Mouse (Mus musculus): Measurements from ENCODE around the gene Gna15. TPM values are rescaled to one million over a fixed set of nuclear protein-coding genes. Genes with fewer than 3 reads are reported as not detected.
A peak's percentile ranks its signal among the peaks of the same experiment; 100 is the strongest.

The Gna15 gene
- polyA plus RNA-seq, 1 experiment from 2014 or later, result 2.6 TPM

DNA sequence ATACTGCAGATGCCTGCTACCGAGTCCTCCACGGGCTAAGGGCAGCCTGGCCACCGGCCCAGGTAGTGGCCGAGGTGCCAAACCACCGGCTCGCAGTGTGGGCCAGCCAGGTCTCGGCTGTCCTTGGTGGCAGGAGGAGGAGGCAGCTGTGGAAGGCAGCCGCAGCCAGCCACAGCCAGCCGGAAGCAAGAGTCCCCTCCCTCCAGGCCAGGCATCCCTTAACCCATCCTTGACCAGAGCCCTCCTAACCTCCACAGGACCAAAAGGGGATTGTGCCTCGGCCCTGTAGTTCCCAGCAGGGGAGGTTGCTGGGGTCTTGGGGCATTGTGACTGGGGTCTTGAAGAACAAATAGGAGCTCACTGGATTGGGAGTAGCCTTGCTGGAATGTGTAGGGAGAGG, 40.2 kb upstream of the Gna15 start:
- peak overlapping the region; percentile 10 for H3K4me3 ChIP-seq (replicated peaks)
- peaks cover 35% of the 10 kb centered on the region for H3K36me3 ChIP-seq
- no peaks in the 10 kb centered on the region for H3K9me3 ChIP-seq (replicated peaks)
- peaks cover 60% of the 10 kb centered on the region for H3K4me1 ChIP-seq
- H3K4me2 ChIP-seq, result peak overlapping the region; percentile 48
- 0 out of 2 replicates have a peak overlapping the region, but pooled peaks have one; percentile 29 for H3K27ac ChIP-seq (replicated peaks)
- no peak for ATAC-seq (ENCODE audit: low FRiP score)
- whole genome bisulfite sequencing, result 6% methylated on average over 10 of the region's 10 CpGs
- H3K27me3 ChIP-seq (replicated peaks), result peaks cover 15% of the 10 kb centered on the region
- peak overlapping the region; percentile 33; the same call in 1 of the 2 replicates for H3K9ac ChIP-seq (replicated peaks)

DNA sequence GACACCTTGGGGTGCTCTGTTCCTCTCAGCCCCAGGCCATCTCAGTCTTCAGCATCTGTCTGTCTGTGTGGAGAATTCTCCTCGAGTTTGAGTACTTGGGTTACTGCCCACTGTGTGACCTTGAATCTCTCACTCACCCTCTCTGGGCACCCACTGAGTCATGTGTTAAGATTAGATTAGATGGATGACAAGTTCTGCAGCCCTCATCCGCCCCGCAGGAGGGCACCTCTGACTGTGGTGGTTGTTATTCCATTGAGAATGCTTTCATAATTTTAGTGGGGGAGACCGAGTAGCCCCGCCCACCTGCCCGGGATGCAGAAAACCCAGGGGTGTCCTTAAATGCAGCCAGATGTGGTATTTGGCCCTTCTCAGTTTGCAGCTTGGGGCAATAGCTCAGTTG, 39.5 kb upstream of the Gna15 start:
- peaks cover 58% of the 10 kb centered on the region for H3K4me1 ChIP-seq
- peaks cover 15% of the 10 kb centered on the region for H3K27me3 ChIP-seq (replicated peaks)
- no peaks in the 10 kb centered on the region for H3K9me3 ChIP-seq (replicated peaks)
- H3K9ac ChIP-seq (replicated peaks), result 0 out of 2 replicates have a peak overlapping the region, but pooled peaks have one; percentile 20
- WGBS, result 43% methylated on average over 6 of the region's 6 CpGs
- no peak overlapping the region for H3K27ac ChIP-seq (replicated peaks)
- peaks cover 35% of the 10 kb centered on the region for H3K36me3 ChIP-seq
- ATAC-seq (ENCODE audit: low FRiP score), result no peak
- peak overlapping the region; percentile 48 for H3K4me2 ChIP-seq
- H3K4me3 ChIP-seq (replicated peaks), result no peak overlapping the region

DNA sequence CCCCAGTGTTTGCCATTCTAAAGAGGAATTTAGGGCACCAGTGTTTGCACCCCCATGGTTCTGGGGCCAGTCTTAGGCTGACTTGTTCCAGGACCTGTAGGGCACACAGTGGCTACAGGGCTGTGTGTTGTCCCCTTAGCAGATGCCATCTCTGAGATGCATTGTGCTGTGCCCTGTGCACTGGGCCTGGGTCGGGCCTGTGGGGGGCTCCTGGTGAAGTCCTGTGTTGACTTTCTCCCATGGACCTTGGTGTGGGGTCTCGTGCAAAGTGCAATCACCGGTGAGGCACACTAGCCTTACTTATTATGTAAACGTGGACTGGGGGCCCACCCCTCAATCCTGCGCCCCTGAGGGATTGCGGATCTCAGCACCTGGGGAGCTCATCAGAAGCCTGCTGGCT, 38.4 kb upstream of the Gna15 start:
- Histone ChIP-seq H3K4me1 (peaks cover 52% of the 10 kb centered on the region), H3K9ac (replicated peaks) (0 out of 2 replicates have a peak overlapping the region, but pooled peaks have one; percentile 4)

DNA sequence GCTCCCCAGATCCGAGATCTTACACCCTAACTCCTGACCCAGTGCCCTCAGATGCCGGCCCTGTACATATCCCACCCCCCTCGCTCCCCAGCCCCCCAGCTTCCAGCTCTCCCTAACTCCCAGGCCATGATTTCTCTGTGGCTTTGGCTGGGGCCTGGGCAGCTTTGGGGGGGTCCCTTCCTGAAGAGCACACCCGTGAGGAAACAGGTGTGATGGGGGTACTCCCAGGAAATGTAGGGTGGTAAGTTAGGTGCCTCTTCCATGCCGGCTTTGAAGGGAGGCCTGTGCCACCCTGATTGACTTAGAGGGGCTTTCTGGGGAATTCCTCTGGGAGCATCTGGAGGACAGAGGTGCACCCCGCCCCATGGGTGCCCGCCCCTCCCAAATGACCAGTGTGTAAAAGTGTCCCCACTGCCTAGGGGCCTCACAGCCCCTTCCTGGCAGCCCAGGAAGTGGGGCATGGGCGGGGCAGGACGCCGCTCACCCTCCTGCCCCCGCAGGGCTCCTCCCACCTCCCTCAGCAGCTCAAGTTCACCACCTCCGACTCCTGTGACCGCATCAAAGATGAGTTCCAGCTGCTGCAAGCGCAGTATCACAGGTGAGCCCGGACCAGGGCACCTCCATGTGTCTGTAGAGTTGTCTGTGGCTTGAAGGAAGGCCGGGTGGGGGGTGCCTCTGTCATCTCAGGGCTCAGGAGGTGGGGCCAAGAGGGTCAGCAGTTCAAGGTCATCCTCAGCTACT, 36.9 kb upstream of the Gna15 start:
- peak overlapping the region; percentile 96 for H3K9ac ChIP-seq (replicated peaks)
- H3K9me3 ChIP-seq (replicated peaks), result no peaks in the 10 kb centered on the region
- WGBS, result 23% methylated on average over 16 of the region's 16 CpGs
- peak overlapping the region; percentile 92 for H3K4me2 ChIP-seq
- H3K27ac ChIP-seq (replicated peaks), result peak overlapping the region; percentile 86; the same call in 1 of the 2 replicates
- H3K4me1 ChIP-seq, result peaks cover 52% of the 10 kb centered on the region
- H3K27me3 ChIP-seq (replicated peaks), result peaks cover 9% of the 10 kb centered on the region
- H3K36me3 ChIP-seq, result peaks cover 21% of the 10 kb centered on the region
- ATAC-seq (ENCODE audit: low FRiP score), result no peak
- H3K4me3 ChIP-seq (replicated peaks), result peak overlapping the region; percentile 86

More for the DNA sequence above, 38.4 kb upstream of the Gna15 start:
- H3K4me2 ChIP-seq, result peak overlapping the region; percentile 5
- H3K36me3 ChIP-seq, result peaks cover 35% of the 10 kb centered on the region
- H3K4me3 ChIP-seq (replicated peaks), result no peak overlapping the region
- ATAC-seq (ENCODE audit: low FRiP score), result no peak
- H3K27ac ChIP-seq (replicated peaks), result no peak overlapping the region
- H3K9me3 ChIP-seq (replicated peaks), result no peaks in the 10 kb centered on the region
- WGBS, result 77% methylated on average over 6 of the region's 6 CpGs
- H3K27me3 ChIP-seq (replicated peaks), result peaks cover 15% of the 10 kb centered on the region

DNA sequence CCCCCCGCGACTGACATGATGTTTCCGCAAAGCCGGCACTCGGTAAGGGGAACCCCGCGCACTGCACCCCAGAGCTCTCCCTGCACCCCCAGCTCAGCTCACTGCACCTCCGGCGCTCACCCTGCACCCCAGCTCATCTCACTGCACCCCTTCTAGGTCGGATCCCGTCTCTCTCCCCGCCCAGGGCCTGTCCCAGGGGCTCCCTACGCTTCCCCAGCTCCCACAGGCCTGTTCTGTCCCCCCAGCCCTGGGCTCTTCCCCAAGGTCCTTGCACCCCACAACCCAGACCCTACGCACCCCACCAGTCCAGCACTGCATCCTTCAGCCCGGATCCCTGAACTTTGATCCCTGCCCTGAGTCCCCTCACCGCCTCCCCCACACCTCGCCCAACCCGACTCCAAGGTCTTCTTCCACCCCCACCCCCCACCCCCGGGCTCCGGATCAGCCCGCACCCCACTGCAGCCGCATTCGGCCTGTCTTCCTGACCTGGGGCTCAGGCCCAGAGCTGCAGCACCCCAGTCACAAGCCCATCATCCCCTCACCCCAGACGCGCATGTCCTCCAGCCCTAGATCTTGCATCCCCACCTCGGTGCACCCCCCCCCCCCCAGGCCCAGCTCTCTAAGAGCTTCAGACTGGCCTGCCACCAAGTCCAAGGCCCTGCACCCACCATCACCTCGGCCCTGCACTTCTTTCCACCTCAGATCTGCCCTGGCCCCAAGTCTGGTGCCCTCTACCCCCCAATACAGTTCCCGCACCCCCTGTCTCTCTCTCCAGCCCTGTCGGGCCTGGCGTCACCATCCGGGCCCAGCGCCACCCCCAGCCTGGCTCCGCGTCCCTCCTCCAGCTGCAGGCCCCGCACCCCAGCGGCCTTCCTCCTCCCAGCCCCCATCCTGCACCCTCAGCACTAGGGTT, 35.9 kb upstream of the Gna15 start:
- WGBS, result under 1% methylated on average over 28 of the region's 36 CpGs
- Histone ChIP-seq H3K36me3 (peaks cover 11% of the 10 kb centered on the region), H3K9me3 (replicated peaks) (no peaks in the 10 kb centered on the region), H3K4me2 (peak overlapping the region; percentile 92), H3K9ac (replicated peaks) (peak overlapping the region; percentile 96), H3K4me3 (replicated peaks) (peak overlapping the region; percentile 86), H3K4me1 (peaks cover 52% of the 10 kb centered on the region), H3K27ac (replicated peaks) (peak overlapping the region; percentile 86), H3K27me3 (replicated peaks) (no peaks in the 10 kb centered on the region; the same call in 1 of the 2 replicates)
- peak; percentile 39 for ATAC-seq (ENCODE audit: low FRiP score)

DNA sequence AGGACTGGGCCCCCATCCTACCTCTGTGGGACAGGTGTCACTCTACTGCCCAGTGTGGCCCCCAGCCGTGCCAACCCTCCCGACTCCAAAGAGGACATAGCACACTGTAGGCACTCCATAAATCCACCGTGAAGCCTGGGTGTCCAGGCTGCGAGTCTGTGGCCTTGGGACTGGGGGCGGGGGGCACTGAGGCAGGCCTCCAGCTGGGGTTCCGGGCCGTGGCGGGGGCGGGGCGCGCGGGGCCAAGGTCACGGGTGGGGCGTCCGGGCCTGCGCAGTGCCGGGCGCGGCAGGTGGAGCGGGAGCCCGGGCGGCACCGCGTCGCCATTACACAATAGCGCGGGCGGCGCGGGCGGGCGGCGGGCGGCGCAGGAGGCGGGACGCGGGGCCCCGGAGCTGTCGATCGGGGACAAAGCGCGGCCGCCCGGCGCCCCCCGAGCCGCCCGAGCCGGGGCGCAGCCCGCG, 35.2 kb upstream of the Gna15 start, which contains the start of gene Aes:
Gene Aes (plus strand): TSS at position 326 of the 464 bp plus-strand sequence.
- Histone ChIP-seq H3K27ac (replicated peaks) (peak within 1 kb of the TSS; percentile 86), H3K4me1 (peaks cover 47% of the 10 kb centered on the region), H3K4me3 (replicated peaks) (peak within 1 kb of the TSS; percentile 86), H3K27me3 (replicated peaks) (no peaks in the 10 kb centered on the region), H3K36me3 (peaks cover 6% of the 10 kb centered on the region), H3K9me3 (replicated peaks) (no peaks in the 10 kb centered on the region), H3K4me2 (peak within 1 kb of the TSS; percentile 92), H3K9ac (replicated peaks) (peak within 1 kb of the TSS; percentile 96)
- ATAC-seq (ENCODE audit: low FRiP score), result peak; percentile 73
- WGBS, result under 1% methylated on average over 31 of the region's 53 CpGs

DNA sequence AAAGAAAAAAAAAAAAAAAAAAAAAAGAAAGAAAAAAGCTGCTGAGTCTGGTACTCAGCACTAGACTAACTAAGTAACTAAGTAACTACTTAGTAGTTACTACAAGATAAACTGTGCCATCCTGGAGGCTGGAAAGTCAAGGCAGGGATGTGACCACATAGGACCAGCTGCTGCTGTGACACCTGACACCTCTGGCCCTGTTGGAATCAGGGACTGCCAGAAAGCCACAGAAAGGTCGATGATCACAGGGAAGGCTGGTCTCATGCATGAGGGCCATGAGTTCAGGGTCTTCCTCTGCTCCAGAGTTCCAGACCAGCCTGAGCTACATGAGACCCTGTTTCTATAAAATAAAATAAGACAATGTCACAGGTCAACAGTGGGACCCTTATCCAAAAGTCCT, 33.5 kb upstream of the Gna15 start:
- no peak overlapping the region for H3K4me3 ChIP-seq (replicated peaks)
- no peak overlapping the region for H3K27ac ChIP-seq (replicated peaks)
- no peaks in the 10 kb centered on the region for H3K9me3 ChIP-seq (replicated peaks)
- no peaks in the 10 kb centered on the region for H3K27me3 ChIP-seq (replicated peaks)
- peaks cover 3% of the 10 kb centered on the region for H3K36me3 ChIP-seq
- no peak overlapping the region for H3K9ac ChIP-seq (replicated peaks)
- no peak overlapping the region for H3K4me2 ChIP-seq
- 39% methylated on average over 1 of the region's 1 CpGs for WGBS
- peaks cover 30% of the 10 kb centered on the region for H3K4me1 ChIP-seq
- no peak for ATAC-seq (ENCODE audit: low FRiP score)

DNA sequence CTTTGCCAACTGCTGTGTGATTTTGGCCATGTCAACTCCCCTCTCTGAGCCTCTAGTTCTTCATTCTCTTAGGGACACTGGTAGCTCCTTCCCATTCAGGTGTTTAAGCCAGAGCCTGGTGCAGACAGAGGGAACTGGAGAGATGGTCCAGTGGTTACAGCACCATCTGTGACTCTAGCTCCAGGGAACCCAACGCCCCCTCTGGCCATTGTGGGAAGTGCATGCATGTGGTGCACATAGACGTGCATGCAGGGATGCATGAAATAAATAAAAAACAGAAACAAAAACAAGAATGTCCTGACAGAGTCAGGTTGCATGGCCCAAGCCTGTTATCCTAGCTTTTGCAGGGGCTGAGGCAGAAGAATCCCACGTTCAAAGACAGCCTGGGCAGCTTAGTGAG, 32.3 kb upstream of the Gna15 start:
- peaks cover 21% of the 10 kb centered on the region for H3K4me1 ChIP-seq
- WGBS, result 76% methylated on average over 3 of the region's 3 CpGs
- no peak overlapping the region for H3K4me2 ChIP-seq

DNA sequence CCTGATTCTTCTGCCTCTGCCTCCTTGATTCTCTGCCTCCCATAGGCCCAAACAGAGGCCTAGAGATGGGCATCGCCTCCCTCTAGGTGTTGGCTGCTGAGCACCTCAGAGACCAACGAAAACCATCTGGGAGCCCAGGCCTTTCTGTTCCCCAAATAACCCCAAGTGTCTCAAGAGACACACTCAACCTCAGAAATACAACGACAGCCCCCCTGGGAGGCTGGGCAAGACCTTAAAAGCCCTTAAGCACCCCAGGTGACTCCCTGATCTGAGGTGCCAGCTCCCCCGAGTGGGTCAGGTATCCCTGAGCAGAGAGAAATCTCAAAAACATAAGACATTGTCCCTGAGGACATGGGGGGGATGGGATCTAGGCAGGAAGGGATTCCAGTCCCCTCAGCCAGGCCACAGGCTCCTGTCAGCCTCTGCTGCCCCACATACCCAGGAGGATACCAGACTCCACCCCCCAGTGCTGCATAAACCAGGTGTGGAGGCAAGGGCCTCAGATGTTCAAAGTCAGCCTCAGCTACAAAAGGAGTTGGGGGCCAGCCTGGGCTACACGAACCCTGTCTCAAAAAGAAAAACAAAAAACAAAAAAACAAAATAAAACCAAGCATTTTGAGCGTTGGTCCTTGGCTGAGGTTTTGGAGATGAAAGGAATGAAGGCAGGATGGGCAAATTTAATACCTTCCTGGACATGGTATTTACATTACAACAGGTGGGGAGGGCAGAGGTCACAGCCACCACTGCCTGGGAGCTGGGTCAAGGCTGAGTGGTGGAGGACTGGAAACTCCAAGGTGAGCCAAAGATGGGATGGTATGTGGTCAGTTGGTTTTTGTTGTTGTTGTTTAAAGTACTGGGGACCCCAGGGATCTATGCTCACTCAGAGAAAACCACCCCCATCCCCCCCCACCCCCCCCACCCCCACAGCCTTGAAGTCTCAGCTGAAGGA, 30.1 kb upstream of the Gna15 start:
- Histone ChIP-seq H3K4me1 (peaks cover 8% of the 10 kb centered on the region), H3K9ac (replicated peaks) (no peak overlapping the region), H3K9me3 (replicated peaks) (no peaks in the 10 kb centered on the region), H3K27me3 (replicated peaks) (no peaks in the 10 kb centered on the region), H3K36me3 (no peaks in the 10 kb centered on the region), H3K4me2 (no peak overlapping the region), H3K27ac (replicated peaks) (no peak overlapping the region), H3K4me3 (replicated peaks) (no peak overlapping the region)
- WGBS, result 82% methylated on average over 6 of the region's 6 CpGs
- no peak for ATAC-seq (ENCODE audit: low FRiP score)

More for the DNA sequence above, 32.3 kb upstream of the Gna15 start:
- H3K27ac ChIP-seq (replicated peaks), result no peak overlapping the region
- H3K9ac ChIP-seq (replicated peaks), result no peak overlapping the region
- no peaks in the 10 kb centered on the region for H3K27me3 ChIP-seq (replicated peaks)
- H3K4me3 ChIP-seq (replicated peaks), result no peak overlapping the region
- no peak for ATAC-seq (ENCODE audit: low FRiP score)
- H3K36me3 ChIP-seq, result no peaks in the 10 kb centered on the region; the same call in 1 of the 2 replicates
- H3K9me3 ChIP-seq (replicated peaks), result no peaks in the 10 kb centered on the region

DNA sequence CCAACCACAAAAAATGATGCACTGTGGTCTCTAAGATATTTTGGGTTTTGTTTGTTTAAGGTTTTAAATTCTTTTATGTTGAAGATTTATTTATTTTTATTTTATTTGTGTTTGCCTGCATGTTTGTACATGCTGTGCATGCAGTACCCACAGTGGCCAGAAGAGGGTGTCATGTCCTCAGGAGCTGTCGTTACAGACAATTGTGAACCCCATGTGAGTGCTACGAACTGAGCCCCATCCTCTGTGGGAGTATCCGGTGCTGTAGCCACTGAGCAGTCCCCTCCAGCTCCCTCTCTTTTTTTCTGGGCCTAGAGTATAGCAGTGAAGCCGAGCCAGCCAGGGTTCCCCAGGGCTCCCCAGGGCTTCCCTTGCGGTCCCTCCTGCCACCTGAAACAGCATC, 29.2 kb upstream of the Gna15 start:
- Histone ChIP-seq H3K4me3 (replicated peaks) (no peak overlapping the region), H3K27me3 (replicated peaks) (no peaks in the 10 kb centered on the region), H3K27ac (replicated peaks) (no peak overlapping the region), H3K9me3 (replicated peaks) (no peaks in the 10 kb centered on the region), H3K4me1 (peaks cover 2% of the 10 kb centered on the region; the same call in 1 of the 2 replicates), H3K9ac (replicated peaks) (no peak overlapping the region), H3K36me3 (no peaks in the 10 kb centered on the region), H3K4me2 (no peak overlapping the region)
- 91% methylated on average over 5 of the region's 5 CpGs for WGBS
- ATAC-seq (ENCODE audit: low FRiP score), result no peak
